Mouse (Mus musculus): ENCODE measurements around the gene Naglu.

Naglu gene

GRCm38 (mm10) chr11:101056885-101057284, 12.9 kb upstream of the Naglu start:
- no peak for DNase-seq (ENCODE audit: low spot score in 2 of 2)

GRCm38 (mm10) chr11:101057860-101058259, 12.0 kb upstream of the Naglu start:
- DNase-seq (ENCODE audit: low spot score in 2 of 2), result peak; percentile 89 to 93

GRCm38 (mm10) chr11:101058726-101059125, 11.1 kb upstream of the Naglu start:
- DNase-seq (ENCODE audit: low spot score in 2 of 2), result peak in 1 of 2 experiments; percentile 13

GRCm38 (mm10) chr11:101059473-101059872, 10.3 kb upstream of the Naglu start:
- peak in 1 of 2 experiments; percentile 16 for DNase-seq (ENCODE audit: low spot score in 2 of 2)

GRCm38 (mm10) chr11:101060126-101060525, 9.7 kb upstream of the Naglu start:
- peak in 1 of 2 experiments; percentile 34 for DNase-seq (ENCODE audit: low spot score in 2 of 2)

GRCm38 (mm10) chr11:101061049-101061448, 8.8 kb upstream of the Naglu start:
- DNase-seq (ENCODE audit: low spot score in 2 of 2), result peak in 1 of 2 experiments; percentile 11

- peak in 1 of 2 experiments; percentile 35 for DNase-seq (ENCODE audit: low spot score in 2 of 2)
Measured at GRCm38 (mm10) chr11:101062165-101062884, 7.5 kb upstream of the Naglu start.

GRCm38 (mm10) chr11:101062971-101063675, 6.7 kb upstream of the Naglu start:
- no peak for DNase-seq (ENCODE audit: low spot score in 2 of 2)

GRCm38 (mm10) chr11:101063676-101064327, 6.0 kb upstream of the Naglu start:
- peak; percentile 79 to 93 for DNase-seq (ENCODE audit: low spot score in 2 of 2)

- DNase-seq (ENCODE audit: low spot score in 2 of 2), result peak in 1 of 2 experiments; percentile 46
Measured at GRCm38 (mm10) chr11:101064462-101064861, 5.3 kb upstream of the Naglu start.

GRCm38 (mm10) chr11:101065002-101065401, 4.8 kb upstream of the Naglu start:
- DNase-seq (ENCODE audit: low spot score in 2 of 2), result no peak

- DNase-seq (ENCODE audit: low spot score in 2 of 2), result peak; percentile 87 to 91
Measured at GRCm38 (mm10) chr11:101066549-101067412, 3.0 kb upstream of the Naglu start.

GRCm38 (mm10) chr11:101070189-101070527, 346 bp downstream of the Naglu start:
- DNase-seq (ENCODE audit: low spot score in 2 of 2), result no peak

GRCm38 (mm10) chr11:101070987-101071386, 1.2 kb downstream of the Naglu start:
- DNase-seq (ENCODE audit: low spot score in 2 of 2), result no peak

GRCm38 (mm10) chr11:101071810-101072428, 2.1 kb downstream of the Naglu start:
- no peak for DNase-seq (ENCODE audit: low spot score in 2 of 2)

- no peak for DNase-seq (ENCODE audit: low spot score in 2 of 2)
Measured at GRCm38 (mm10) chr11:101078121-101078520, 8.3 kb downstream of the Naglu start, which contains the start of gene Hsd17b1. Gene Hsd17b1, plus strand, starts transcription at chr11:101078411.

- DNase-seq (ENCODE audit: low spot score in 2 of 2), result no peak
Measured at GRCm38 (mm10) chr11:101079746-101080145, 9.9 kb downstream of the Naglu start.

- no peak for DNase-seq (ENCODE audit: low spot score in 2 of 2)
Measured at GRCm38 (mm10) chr11:101080421-101080820, 10.6 kb downstream of the Naglu start.

- no peak for DNase-seq (ENCODE audit: low spot score in 2 of 2)
Measured at GRCm38 (mm10) chr11:101081659-101082058, 11.8 kb downstream of the Naglu start.

GRCm38 (mm10) chr11:101082208-101083082, 12.6 kb downstream of the Naglu start, which contains the start of gene Coasy:
Gene Coasy, plus strand, starts transcription at chr11:101082565.
- DNase-seq (ENCODE audit: low spot score in 2 of 2), result peak; percentile 83

All from spleen, postnatal 10 days (tissue).